Mouse (Mus musculus) brain, adult 2 months (tissue): ENCODE measurements at regions not wholly inside any gene's neighbourhood (a gene's known extent, or its start where the extent isn't known, plus 50 kb on each side); places are given as distances from the start of the nearest gene placed in this dataset.

ENCODE experiments used
- DNase-seq: peaks from one replicate; pipeline ENCODE4 v3.0.0; 2011; ENCODE audit warnings: low read depth, low spot score

DNA sequence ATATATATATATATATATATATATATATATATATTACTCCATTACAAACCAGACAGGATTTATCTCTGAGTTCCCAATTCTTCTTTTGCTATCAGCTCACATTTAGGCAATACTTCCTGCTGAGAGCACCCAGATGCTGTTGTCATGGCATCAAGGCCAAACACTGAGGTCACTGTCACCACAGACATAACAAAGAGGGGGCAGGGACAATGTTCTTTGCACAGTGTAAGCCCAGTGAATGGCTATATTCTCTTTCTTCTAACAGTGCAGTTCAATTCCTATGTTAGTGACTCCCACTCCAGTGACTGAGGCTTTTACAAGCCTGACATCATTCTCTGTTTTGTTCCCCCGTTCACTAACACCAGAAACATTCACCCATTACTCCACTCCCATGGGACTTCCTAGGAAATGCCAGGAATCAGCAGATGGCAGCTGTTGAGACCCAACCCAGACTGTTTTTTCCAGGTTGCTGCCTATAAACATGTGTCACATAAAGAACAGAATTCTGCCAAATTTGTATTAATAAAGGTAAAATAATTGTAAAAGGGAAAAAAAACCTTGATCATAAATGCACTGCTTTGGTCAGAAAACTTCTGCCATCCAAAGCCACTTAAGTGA, 289.5 kb downstream of the Slc22a22 start:
- DNase-seq, result no peak

DNA sequence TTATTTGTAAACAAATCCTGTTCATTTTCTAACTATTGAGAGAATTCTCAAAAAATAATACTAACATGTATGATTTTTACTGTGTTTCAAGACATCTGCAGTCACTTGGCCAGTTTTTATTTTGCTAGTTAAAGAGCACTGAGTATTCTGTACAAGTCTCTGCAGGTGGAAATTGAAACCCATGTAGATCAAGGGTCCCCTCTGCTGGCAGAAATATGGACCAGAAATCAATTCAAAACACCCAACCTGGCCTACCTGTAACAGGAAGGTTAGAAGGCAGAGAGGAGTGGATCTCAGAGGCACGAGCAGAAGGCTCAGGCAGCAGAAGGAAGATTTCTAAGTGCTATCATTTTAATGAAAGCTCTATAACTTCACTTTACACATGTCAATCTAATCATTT, 298.3 kb downstream of the Slc22a22 start:
- DNase-seq, result no peak

DNA sequence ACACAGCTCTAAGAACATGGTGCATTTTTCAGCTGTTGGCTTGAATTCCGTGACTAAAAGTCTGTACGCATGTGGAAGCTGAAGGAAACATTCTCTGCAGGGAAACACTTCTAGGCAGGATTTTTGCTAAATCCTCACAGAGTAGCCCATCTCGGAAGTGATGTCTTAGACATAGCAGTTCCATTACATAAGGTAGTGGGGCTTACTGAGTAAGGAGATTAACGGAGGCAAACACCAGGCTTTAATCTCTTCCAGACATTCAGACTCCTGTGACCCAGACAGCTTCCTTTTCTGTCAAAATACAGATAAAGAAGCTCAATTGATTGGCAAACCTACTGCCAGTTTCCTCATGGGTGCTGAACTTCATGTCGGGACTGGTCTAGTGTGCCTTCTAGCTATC, 304.7 kb downstream of the Slc22a22 start:
- no peak for DNase-seq

DNA sequence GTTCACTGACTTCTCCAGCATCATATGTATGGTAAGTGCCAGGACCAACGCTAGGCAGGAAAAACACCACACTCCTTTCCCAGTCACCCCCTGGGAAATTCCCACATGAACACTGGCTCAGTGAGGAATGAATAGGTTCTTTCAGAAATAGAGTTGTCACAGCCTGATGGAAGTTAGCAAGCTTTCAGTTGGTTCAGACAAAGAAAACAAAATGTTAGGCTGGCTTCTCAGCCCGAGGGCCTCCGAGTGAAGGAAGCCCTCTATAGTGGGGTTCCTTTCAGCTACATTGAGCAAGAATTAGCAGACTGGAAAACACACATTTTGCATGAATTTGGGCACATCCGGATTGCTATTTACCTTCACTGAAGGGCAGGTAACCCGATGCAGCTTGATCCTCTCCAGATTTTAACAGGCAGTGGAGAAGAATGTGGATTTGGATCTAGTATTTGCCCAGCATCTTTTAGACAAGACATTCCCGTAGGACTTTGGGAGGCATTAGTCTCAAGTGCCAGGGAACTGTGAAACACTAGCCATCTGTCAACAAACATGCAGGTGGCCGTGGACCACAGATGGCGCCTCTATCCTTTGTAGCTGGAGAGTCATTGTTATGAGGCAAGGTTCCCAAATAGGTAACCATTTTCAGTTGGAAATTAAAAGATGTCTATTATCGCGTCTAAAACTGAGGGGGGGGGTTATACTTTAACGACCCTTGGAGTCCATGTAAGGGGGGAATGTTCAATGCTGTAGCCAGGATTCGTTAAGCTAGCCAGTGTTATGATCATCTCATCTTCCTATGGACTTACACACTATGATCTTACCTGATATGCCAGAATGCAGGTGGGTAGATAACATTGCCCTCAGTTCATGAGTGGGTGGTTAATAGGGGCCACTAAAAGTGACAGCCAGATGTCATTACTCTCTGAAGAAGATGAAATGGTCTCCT, 314.8 kb downstream of the Slc22a22 start:
- peak; percentile 90 for DNase-seq

DNA sequence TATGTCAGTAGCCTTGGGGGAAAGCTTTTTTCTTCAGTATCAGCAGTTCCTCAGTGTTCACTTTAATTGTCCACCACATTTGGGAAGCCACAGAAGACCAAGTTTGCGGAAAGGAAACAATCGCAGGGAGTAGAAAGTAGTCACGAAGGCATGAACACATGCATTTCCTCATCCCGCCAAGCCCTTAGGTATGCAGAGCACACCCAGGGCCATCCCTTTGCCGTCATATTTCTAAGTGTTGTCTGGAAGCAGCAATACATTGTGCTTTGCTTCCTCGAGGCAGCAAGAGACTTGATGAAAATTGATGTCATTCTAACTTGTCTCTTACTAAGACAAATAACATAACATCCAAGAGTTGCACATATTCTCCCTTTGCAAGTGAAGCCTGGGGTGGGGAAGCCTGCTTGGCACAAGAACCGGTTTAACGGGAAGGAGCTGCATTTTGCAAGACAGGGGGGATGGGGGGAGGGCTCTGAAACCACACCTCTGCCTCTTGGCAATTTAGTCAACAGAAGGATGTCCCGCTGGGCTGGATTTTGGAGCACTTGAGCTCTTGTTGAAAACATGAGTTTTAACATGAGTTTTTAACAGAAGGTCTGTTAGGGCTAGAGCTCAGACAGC, 337.2 kb downstream of the Slc22a22 start:
- DNase-seq, result no peak

DNA sequence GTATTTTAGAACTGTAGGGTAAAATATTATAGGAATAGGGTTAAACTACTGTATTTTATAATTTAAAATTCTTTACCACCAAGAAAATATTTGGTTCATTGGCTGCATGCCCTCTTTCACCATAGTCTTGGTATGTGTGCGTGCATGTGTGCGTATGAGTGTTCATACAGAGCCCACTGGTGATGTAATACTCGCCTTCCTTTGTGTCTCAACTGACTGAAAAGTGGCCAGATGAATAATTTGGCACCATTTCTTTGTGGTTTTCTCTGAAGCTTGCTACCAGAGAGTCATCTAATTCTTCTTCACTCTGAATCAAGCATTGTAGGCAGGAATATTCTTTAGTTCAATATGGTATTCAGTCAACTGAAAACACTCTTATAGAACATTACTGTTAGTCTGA, 372.7 kb downstream of the Slc22a22 start:
- DNase-seq, result no peak

DNA sequence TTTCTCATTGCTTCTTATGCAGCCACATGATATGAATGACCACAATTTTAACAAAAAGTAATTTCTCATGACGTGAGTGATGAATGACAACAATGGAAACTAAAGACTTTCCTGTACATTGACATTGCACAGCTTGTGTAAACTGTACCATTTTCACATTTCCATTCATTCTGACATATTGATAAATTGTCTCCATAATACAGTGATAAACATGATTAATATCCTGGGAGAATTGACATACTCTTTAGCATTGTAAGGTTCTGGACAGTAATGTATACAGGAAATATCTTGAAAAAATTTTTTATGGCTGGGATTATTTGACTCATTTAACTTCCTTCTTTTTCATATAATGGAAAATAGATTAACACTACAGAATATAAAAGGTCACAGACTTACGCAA, 380.1 kb downstream of the Slc22a22 start:
- DNase-seq, result no peak

DNA sequence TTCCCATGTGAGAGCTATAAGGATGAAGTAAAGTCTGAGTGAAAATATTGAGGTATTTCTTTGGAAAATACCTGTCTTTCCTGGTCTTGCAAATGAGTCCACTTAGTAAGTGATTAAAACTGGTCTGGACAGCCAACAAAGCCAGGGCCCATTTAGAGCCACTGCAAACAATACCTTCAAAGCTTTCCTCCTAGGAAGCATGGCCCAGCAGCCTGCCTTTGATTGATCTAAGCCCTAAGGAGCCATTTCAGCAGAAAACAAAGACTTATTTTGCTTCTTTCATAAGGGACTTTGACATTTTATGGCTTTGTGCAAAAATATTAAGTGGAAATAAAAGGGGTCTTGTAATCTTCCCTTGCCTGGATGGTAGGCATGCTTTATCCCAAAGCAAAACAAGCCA, 397.6 kb downstream of the Slc22a22 start:
- no peak for DNase-seq

DNA sequence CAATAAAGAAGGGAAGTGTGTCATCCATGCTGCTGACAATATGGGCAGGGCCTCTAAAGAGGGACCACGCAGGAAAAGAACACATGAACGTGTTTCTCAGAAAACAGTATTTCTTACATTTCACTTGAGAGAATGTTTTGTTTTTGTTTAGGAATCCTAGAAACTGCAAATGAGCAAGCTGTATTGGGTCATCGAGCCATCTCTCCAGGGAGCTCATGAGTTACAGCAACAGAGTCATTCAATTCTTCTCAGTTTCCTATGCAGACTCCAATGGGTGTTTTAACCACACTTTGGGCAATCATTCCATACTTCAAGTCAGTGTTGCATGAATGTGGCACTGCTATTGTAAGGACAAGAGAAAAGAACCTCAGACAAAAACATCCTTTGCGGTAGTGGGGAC, 403.6 kb downstream of the Slc22a22 start:
- no peak for DNase-seq

DNA sequence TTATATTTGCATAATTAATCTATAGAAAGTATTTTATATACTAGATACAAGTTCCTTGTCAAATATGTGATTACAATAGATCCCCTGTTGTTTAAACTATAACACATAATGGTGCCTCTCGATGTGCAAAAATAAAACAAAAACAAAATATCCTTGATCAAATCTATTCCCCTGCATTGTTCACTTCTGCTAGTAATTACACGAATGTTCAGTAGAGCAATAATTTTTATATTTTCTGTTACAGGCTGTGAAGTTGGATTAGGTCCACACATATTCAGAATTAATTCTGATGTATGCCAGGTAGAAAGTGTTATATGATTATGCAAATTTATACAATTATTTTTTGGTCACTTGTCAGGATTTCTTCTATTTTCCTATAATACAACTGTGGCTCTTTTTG, 415.9 kb downstream of the Slc22a22 start:
- no peak for DNase-seq

DNA sequence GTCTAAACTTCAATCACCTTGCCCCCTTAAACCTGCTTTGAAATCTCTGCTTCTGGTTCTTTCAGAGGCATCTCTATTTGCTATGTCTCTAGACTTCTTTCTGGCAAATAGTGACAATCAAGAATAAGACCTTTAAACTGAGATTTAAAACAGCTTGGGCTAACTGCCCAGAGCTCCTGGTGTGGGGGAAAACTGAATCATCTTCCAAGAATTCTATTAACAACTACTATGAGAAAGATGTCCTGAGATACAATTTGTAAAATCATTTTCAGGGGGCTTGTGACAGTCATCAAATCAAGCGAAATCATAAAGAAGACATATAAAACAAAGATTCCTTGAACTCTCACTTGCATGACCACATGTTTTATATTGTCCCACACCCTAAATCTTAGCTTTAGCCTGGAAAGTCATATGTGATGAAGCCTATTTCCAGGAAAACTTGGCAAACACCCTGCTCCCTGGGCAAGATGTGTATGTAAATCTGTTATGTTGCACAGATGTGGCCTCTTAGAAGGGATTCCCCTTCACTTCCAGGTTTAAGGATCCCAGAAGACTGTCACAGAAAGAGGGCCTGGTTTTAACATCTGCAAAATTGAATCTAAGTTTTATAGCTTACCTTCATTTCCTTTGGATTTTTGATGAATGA, 417.8 kb downstream of the Slc22a22 start:
- no peak for DNase-seq

DNA sequence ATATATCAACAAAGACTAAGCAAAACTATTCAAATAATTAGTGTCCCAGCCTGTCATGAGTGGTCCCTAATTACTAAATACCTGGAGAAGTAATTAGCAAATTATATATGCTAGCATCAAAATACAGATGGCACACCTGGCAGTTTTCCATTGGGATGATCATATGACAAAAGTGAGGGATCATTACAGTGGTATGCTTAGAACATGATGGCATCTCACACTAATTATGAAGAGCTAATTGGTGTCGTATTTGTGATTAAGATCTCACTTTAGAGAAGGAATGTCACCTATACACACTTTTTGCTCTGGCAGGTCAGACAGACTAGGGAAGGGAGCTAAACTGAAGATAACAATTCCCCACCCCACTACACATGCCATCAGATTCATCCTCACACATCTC, 425.1 kb downstream of the Slc22a22 start:
- DNase-seq, result no peak

DNA sequence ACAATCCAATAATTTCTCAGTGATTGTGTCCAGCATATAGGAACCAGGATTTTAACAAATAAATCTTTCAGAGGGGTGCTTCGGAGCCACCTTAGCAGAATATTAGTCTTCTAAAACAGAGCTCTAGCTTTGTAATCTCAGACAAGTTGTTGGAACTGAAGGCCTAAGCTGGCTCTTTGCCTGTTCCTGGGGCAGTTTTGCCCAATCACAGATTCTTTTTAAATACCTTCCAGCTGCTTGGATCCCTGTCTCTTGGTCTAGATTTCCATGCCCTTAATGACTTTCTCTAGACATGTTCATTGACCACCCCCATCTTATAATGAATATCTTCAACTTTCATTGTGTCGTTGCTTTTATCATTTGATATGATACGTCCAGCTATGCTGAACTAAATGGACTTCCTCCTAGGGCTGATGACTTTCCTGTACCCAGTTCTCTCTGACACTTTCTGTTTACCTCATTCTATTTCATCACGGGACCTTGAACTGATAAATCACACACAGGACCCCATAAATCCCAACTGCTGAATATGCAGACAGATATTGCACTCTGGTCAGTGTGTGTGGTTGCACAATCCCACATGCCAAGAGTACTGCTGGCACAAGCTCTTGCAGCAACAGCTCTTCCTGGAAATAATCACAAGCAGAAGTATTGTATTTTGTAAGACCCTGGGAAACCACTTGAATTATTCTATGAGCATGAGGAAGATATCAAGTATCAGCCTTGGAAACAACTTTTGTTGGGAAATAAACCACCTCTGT, 440.4 kb downstream of the Slc22a22 start:
- DNase-seq, result no peak

DNA sequence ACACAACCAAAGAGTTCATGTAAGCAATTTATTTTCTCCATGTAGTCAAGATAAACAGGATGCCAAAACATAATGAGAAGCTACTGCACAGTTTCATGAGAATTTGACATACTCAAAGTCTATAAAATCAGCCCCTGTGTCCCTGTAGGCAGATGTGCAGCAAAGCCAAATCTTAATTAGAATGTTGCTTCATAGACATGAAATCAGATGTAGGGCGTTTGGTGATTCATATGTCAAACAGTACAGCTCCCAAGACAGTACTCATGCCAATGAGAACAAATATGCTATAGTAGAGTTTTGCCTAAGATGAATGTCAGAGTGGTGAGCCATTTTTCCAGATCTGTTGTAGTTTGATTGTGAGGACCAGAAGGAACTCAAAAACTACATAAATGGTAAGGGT, 444.4 kb downstream of the Slc22a22 start:
- peak; percentile 2 for DNase-seq
